Mouse (Mus musculus): ENCODE measurements around the gene Mindy1.
"Not testable (repeated sequence)": the region's sequence is repeated elsewhere in the genome, so short reads cannot be mapped to it uniquely, and the experiment has no call there.

Gene Mindy1

GRCm38 (mm10) chr3:95319701-95320625, 38.8 kb downstream of the Mindy1 start:
- DNase-seq (ENCODE audit: low read depth, low spot score), result no peak

GRCm38 (mm10) chr3:95323429-95323828, 42.3 kb downstream of the Mindy1 start:
- no peak for DNase-seq (ENCODE audit: low read depth, low spot score)

DNA sequence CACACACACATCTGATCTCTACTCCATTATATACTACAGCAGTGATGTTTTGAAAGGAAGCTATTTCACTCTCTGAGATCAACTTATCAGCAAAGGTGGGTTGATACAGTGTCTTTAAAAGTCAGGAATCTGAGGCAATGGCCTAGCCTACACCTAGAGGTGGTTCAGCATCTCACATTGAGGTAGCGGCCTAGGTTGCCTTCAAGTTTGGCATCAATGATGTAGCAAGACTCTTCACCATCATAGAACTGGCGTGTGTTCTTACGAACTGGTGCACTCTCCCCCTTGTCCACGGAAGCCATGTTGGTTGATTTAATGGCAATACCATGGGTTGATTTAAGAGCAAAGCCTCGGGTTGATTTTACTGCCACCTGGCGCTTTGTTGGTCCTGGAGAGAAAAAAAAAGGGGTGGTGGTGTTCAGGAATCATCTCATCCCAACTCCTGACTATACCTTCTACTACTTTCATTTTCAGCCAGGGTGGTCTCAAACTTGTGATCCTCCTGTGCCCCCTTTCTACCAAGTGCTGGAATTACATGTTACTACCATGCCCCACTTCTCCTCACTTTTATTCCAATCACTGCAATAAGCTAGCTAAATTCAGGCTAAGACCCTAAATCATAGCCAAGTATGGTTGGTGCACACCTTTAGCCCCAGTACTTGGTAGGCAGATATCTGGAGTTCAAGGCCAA, 43.5 kb downstream of the Mindy1 start:
- no peak for DNase-seq (ENCODE audit: low read depth, low spot score)

GRCm38 (mm10) chr3:95328803-95329404, 47.8 kb downstream of the Mindy1 start:
- DNase-seq (ENCODE audit: low read depth, low spot score), result no peak

GRCm38 (mm10) chr3:95331528-95331927, 50.4 kb downstream of the Mindy1 start:
- DNase-seq (ENCODE audit: low read depth, low spot score), result no peak

DNA sequence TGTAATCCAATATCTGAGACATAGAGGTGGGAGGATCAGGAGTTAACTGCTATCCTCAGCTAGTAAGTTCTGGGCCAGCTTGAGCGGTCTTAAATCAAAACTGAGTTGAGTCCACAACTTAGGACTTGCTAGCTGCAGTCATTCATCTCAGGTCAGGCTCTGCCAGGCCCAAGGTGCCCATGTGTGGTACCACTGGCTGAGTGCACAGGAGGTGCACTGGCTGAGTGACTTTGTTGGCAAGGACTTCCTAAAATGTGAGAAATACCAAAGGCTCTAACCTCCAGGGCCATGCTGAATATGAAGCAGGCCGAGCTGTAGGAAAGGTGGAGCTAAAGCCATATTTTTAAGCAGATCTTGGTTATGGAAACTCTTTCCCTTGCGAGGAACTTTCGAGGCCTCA, 56.2 kb downstream of the Mindy1 start:
- DNase-seq (ENCODE audit: low read depth, low spot score), result no peak

GRCm38 (mm10) chr3:95338251-95338650, 57.1 kb downstream of the Mindy1 start:
- DNase-seq (ENCODE audit: low read depth, low spot score), result no peak

GRCm38 (mm10) chr3:95343356-95344000, 62.3 kb downstream of the Mindy1 start:
- not testable (repeated sequence) for DNase-seq (ENCODE audit: low read depth, low spot score)
